ENCODE assay signal across 24 mouse cellular contexts in the genomic region with DNA sequence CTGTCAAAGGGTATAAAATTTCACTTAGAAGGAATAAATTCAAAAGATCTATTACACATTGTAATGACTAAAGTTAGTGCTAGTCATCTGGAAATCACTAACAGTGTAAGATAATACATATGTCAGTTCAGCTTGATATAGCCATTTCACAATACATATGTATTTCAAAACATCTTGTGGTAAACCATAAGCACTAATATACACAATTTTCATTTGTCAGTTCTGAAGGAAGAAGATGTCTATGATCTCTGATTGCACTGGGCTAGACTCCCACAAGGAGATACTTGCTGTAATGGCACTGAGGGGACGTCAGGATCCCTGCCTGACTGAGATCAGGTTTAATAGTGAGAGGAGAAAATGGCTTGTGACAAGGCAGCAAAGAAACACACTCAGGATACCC. TPM values are rescaled to one million over a fixed set of nuclear protein-coding genes. Genes with fewer than 3 reads are reported as not detected.
DNase-seq lines count a peak whose midpoint lies in the region; ATAC-seq and TF ChIP-seq lines count a peak whose summit lies in the region.
"Had no signal": no experiment of that assay in that cellular context is flagged by ENCODE, and none has a peak within 500 bp of the region (broad histone marks: within the 10 kb centered on the region; RNA-seq: fewer than 3 reads in every experiment).

No protein-coding gene starts in this region.

- H3K4me3 ChIP-seq in heart, adult 2 months, result no peak overlapping the region
- H3K4me3 ChIP-seq: embryonic facial prominence, embryonic 10.5 days; embryonic facial prominence, embryonic 12.5 days; forebrain, embryonic 13.5 days; forebrain, embryonic 15.5 days had no signal

- no peaks in the 10 kb centered on the region for H3K79me2 ChIP-seq in heart, adult 2 months (replicated peaks; ENCODE audit: control insufficient read depth, insufficient read depth, low read length)

- intact Hi-C loops in heart, adult 2 months (cut with DNase I), result no loop called here

- H3K9ac ChIP-seq in heart, adult 2 months (ENCODE audit: low read depth, low read length), result no peak overlapping the region
- H3K9ac ChIP-seq: embryonic facial prominence, embryonic 12.5 days; forebrain, embryonic 13.5 days; forebrain, embryonic 15.5 days; forebrain, postnatal 0 days had no signal

- no peak for TF ChIP-seq CTCF in heart, adult 2 months (IDR thresholded peaks at IDR 0.05)

- peak; percentile 96 for ATAC-seq in granulocyte monocyte progenitor cell, adult 5-6 weeks (replicated peaks; ENCODE audit: poor library complexity, severe bottlenecking)
- peak; percentile 71 for ATAC-seq in megakaryocyte progenitor cell, adult 5-6 weeks (replicated peaks; ENCODE audit: poor library complexity)
- ATAC-seq: CD4-positive, CD25-positive, alpha-beta regulatory T cell, adult 4 months; forebrain, embryonic 13.5 days; forebrain, embryonic 15.5 days; forebrain, postnatal 0 days had no signal

- TF ChIP-seq EP300 in heart, adult 2 months (IDR thresholded peaks at IDR 0.05; ENCODE audit: insufficient read depth, low read depth, low read length), result no peak

- WGBS in heart, adult 2 months, result 84% methylated on average over 1 of the region's 1 CpGs

- no peaks in the 10 kb centered on the region for H3K27me3 ChIP-seq in heart, adult 2 months (ENCODE audit: control insufficient read depth, insufficient read depth, low read length)
- H3K27me3 ChIP-seq: CH12.LX; embryonic facial prominence, embryonic 12.5 days; forebrain, embryonic 13.5 days; forebrain, embryonic 15.5 days had no signal

- H3K4me1 ChIP-seq in heart, adult 2 months (ENCODE audit: control insufficient read depth, insufficient read depth, low read length), result no peaks in the 10 kb centered on the region
- H3K4me1 ChIP-seq: embryonic facial prominence, embryonic 10.5 days; embryonic facial prominence, embryonic 12.5 days; forebrain, embryonic 13.5 days; forebrain, embryonic 15.5 days had no signal

- DNase-seq in NIH3T3 (ENCODE audit: low read depth), result peak; percentile 40
- DNase-seq in gastrocnemius, postnatal 10 days, result no peak
- DNase-seq in heart, adult 2 months, result no peak
- no peak for DNase-seq in layer of hippocampus, adult 11-12 months (ENCODE audit: low spot score)
- DNase-seq: adrenal gland, adult 2 months; adrenal gland, postnatal 10 days; adrenal gland, postnatal 25 days; B cell, adult 2 months; cerebellum, adult 11 months; cerebellum, adult 18-20 months; cerebellum, adult 8-10 months; cerebellum, adult 9-11 months; cerebellum, postnatal 14 days; cerebellum, postnatal 36 days; forebrain, postnatal 0 days had no signal

- no peaks in the 10 kb centered on the region for H3K36me3 ChIP-seq in heart, adult 2 months (ENCODE audit: control insufficient read depth, insufficient read depth, low read length)
- H3K36me3 ChIP-seq: embryonic facial prominence, embryonic 10.5 days; embryonic facial prominence, embryonic 12.5 days; forebrain, embryonic 15.5 days; G1E had no signal

- no peak for TF ChIP-seq POLR2A in heart, adult 2 months (IDR thresholded peaks at IDR 0.05; ENCODE audit: insufficient read depth, low read depth, low read length)

- H3K27ac ChIP-seq in heart, adult 2 months, result no peak overlapping the region
- H3K27ac ChIP-seq: embryonic facial prominence, embryonic 10.5 days; embryonic facial prominence, embryonic 12.5 days; forebrain, embryonic 13.5 days; forebrain, embryonic 15.5 days had no signal

RNA-seq across cellular contexts. Expression of gene Nfia, which starts 39.1 kb away (rescaled TPM):
- 5.6 and 14.0 TPM in 2 replicates for total RNA-seq in granulocyte monocyte progenitor cell, adult 5-6 weeks (2014; fragmentation: Nextera tagmentation)
- 2.6 and 3.5 TPM in 2 replicates for total RNA-seq in granulocyte monocyte progenitor cell, adult 5-6 weeks (2017)
- 21.5 and 35.1 TPM in 2 replicates for total RNA-seq in megakaryocyte progenitor cell, adult 5-6 weeks (2015)
- total RNA-seq in megakaryocyte progenitor cell, adult 5-6 weeks (2017), result 1.5 and 3.9 TPM in 2 replicates
- 100 to 1,000 TPM; 111 to 124 TPM for total RNA-seq in gastrocnemius, postnatal 10 days (2021)
- total RNA-seq in heart, adult 2 months (2021), result 100 to 1,000 TPM; 126 to 128 TPM
- polyA plus RNA-seq in heart, adult 2 months (2012; rRNA removed), result 70.3 and 75.6 TPM in 2 replicates
- total RNA-seq: CH12.LX had no signal

RNA-seq across cellular contexts. Expression of gene E130114P18Rik, which starts 44.5 kb away (rescaled TPM):
- total RNA-seq in granulocyte monocyte progenitor cell, adult 5-6 weeks (2014; fragmentation: Nextera tagmentation), result not detected in 2 replicates
- total RNA-seq in granulocyte monocyte progenitor cell, adult 5-6 weeks (2017), result not detected in 2 replicates
- not detected in 2 replicates for total RNA-seq in megakaryocyte progenitor cell, adult 5-6 weeks (2015)
- not detected in 2 replicates for total RNA-seq in megakaryocyte progenitor cell, adult 5-6 weeks (2017)
- total RNA-seq in gastrocnemius, postnatal 10 days (2021), result 1 to 10 TPM; 1.4 TPM
- total RNA-seq in heart, adult 2 months (2021), result not detected
- polyA plus RNA-seq in heart, adult 2 months (2012; rRNA removed), result 0.15 TPM in 1 of 2 replicates, not detected in the other
- total RNA-seq: adrenal gland, adult 2 months; CH12.LX had no signal
- polyA plus RNA-seq: CD4-positive, CD25-positive, alpha-beta regulatory T cell, adult 4 months; G1E had no signal
